Mouse (Mus musculus) macrophage (primary cell): ENCODE data around the gene Stk33. TPM values are rescaled to one million over a fixed set of nuclear protein-coding genes. Genes with fewer than 3 reads are reported as not detected.
"Not testable (repeated sequence)": the region's sequence is repeated elsewhere in the genome, so short reads cannot be mapped to it uniquely, and the experiment has no call there.

Source experiments
- H3K27ac ChIP-seq: fragments of 350-480 bp; formaldehyde crosslinking; 2 replicates; pipeline ENCODE4 v1.9.0; 2021
- H3K36me3 ChIP-seq: fragments of 350-480 bp; formaldehyde crosslinking; 2 replicates; pipeline ENCODE4 v1.9.0; 2021; ENCODE audit errors: inconsistent target
- H3K4me3 ChIP-seq: fragments of 350-480 bp; formaldehyde crosslinking; 2 replicates; pipeline ENCODE4 v1.9.0; 2021; ENCODE audit errors: inconsistent target
- H3K79me2 ChIP-seq: fragments of 350-480 bp; formaldehyde crosslinking; 2 replicates; pipeline ENCODE4 v1.9.0; 2021; ENCODE audit errors: inconsistent target
- WGBS: methylation state at CpG from one replicate; pipeline ENCODE4 v1.1.7; 2026; ENCODE audit warnings: inconsistent platforms; ENCODE audit not compliant: missing documents; 5-methylcytosine and 5-hydroxymethylcytosine counted together
- polyA plus RNA-seq: library from polyadenylated mRNA; stranded (reverse); fragments of 250-400 nt; gene quantifications from 3 replicates; pipeline ENCODE4 v1.2.4, GENCODE M21; 2018; ENCODE audit warnings: inconsistent platforms

The Stk33 gene
- polyA plus RNA-seq, 1 experiment from 2014 or later: not detected

DNA sequence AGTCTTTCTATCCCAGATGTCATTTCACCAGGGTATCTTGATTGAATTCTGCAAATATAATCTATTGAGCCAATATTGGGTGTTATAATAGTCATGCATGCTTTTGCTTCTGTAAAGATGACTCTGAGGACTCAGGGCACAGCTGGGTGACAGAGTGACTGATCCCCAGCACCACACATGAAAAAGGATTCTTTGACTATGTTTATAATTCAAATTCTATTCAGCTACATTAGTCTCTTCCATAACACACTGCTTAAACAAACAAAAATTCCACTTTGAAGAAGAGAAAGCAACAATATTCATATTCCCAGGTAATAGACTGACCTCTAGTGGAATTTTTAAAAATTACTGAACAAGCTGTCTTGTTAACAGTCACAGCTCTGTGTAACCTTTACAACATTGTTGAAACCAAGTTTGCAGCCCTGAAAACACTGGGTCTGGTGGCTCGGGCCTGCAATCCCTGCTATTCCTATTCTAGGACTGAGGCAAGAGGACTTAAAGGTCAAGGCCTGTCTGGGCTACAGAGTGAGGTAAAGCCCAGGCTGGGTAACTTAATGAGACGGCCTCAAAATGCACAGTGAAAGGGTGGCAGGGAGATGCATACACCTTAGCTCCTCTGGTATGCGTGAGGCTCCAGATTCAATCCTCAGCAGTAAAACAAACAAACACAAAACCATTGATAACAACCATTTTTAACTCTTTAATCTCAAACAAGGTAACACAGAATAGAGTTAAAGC lies 14.3 kb downstream of the Stk33 start:
- WGBS: 33% methylated on average over 2 of the region's 3 CpGs
- no peaks in the 10 kb centered on the region for H3K36me3 ChIP-seq
- no peak overlapping the region for H3K4me3 ChIP-seq
- H3K79me2 ChIP-seq: no peaks in the 10 kb centered on the region
- no peak overlapping the region for H3K27ac ChIP-seq

DNA sequence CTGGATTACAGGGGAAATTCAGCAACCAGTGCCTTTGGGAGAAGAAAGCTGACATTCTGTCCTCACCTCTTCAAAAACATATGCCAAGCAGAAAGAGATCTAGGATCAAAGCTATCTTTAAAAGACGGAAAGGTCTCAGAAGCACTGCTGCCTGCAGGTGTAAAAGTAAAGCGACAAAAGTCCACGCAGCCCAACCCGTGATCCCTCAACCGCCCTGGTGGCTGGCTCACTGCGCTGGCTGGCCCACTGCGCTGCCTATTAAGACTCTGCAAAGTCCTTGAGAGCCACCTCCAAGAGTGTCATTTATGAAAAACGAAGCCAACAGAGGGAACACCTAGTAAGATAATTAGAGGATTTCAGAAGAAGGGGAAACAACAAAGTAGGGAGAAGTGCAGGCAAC lies 16.1 kb downstream of the Stk33 start:
- no peak overlapping the region for H3K27ac ChIP-seq
- no peaks in the 10 kb centered on the region for H3K79me2 ChIP-seq
- 83% methylated on average over 8 of the region's 8 CpGs for WGBS
- no peak overlapping the region for H3K4me3 ChIP-seq
- H3K36me3 ChIP-seq: no peaks in the 10 kb centered on the region

- Histone ChIP-seq H3K36me3 (no peaks in the 10 kb centered on the region), H3K4me3 (no peak overlapping the region), H3K79me2 (no peaks in the 10 kb centered on the region), H3K27ac (no peak overlapping the region)
- 84% methylated on average over 7 of the region's 7 CpGs for WGBS
Measured at GRCm38 (mm10) chr7:109405491-109405890, 33.4 kb downstream of the Stk33 start.

- Histone ChIP-seq H3K79me2 (no peaks in the 10 kb centered on the region), H3K4me3 (no peak overlapping the region), H3K36me3 (no peaks in the 10 kb centered on the region), H3K27ac (no peak overlapping the region)
- WGBS: 67% methylated on average over 3 of the region's 3 CpGs
Measured at GRCm38 (mm10) chr7:109399299-109399698, 39.6 kb downstream of the Stk33 start.

DNA sequence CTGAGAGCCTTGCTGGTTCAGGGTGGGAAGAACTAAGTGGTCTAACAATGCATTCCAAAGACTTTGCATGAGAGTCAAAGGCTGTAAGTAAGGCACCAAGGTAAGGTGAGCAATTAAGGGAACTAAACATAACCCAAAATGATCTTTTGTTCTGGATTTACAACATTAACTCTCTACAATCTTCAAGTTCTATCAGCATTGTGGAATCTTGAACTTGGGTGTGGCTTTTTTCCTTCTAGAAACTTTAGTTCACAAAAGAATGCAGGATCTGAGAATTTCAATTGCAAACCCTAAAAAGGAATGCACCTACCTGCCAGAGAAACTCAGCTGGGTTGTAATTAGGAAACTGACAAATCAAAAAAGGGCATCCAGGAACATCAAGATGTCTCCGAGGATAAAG lies 57.8 kb downstream of the Stk33 start:
- 57% methylated on average over 1 of the region's 1 CpGs for WGBS
- H3K4me3 ChIP-seq: no peak overlapping the region
- no peaks in the 10 kb centered on the region for H3K79me2 ChIP-seq
- H3K36me3 ChIP-seq: no peaks in the 10 kb centered on the region
- no peak overlapping the region for H3K27ac ChIP-seq

DNA sequence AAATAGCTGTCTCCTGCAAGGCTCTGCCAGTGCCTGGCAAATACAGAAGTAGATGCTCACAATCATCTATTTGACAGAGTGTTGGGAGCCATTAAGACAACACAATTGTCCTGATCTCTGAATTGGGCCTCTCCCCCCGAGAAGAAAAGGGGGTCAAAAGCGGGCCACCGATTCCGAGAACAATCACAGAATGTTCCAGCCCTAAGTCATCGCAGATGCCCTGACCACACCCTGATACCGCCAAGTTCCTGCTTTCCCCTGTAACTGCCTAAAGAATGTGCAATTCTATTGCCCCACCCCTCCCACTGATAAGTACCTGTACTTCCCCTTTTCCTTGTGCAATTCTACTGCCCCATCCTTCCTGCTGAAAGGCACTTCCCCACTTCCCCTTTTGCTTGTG lies 65.3 kb downstream of the Stk33 start:
- H3K79me2 ChIP-seq, H3K27ac ChIP-seq, H3K36me3 ChIP-seq, H3K4me3 ChIP-seq: not testable (repeated sequence)
- WGBS: 100% methylated on average over 6 of the region's 6 CpGs

- Histone ChIP-seq H3K79me2 (no peaks in the 10 kb centered on the region), H3K4me3 (no peak overlapping the region), H3K27ac (no peak overlapping the region), H3K36me3 (no peaks in the 10 kb centered on the region)
- 89% methylated on average over 5 of the region's 5 CpGs for WGBS
Measured at GRCm38 (mm10) chr7:109358435-109359187, 80.3 kb downstream of the Stk33 start.

DNA sequence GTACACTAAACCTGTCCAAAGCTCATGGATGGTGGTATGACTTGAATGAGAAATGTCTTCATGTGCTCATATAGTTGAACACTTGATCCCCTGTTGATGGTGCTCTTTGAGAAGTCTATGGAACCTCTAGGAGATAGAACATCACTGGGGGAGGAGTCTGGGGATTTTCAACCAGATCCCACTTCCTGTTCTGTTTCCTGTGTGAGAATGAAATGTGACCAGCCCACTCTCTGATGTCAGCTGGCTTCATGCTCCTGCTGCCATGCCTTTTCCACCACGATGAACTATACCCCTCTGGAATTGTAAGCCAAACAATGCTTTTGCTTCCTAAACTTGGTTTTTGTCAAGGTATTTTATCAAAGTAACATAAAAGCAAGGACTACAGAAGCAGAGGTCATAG lies 81.0 kb downstream of the Stk33 start:
- no peak overlapping the region for H3K4me3 ChIP-seq
- H3K27ac ChIP-seq: no peak overlapping the region
- WGBS: 36% methylated on average over 1 of the region's 1 CpGs
- no peaks in the 10 kb centered on the region for H3K36me3 ChIP-seq
- no peaks in the 10 kb centered on the region for H3K79me2 ChIP-seq

- Histone ChIP-seq H3K79me2 (no peaks in the 10 kb centered on the region), H3K4me3 (no peak overlapping the region), H3K27ac (no peak overlapping the region), H3K36me3 (no peaks in the 10 kb centered on the region)
- 92% methylated on average over 3 of the region's 3 CpGs for whole genome bisulfite sequencing
Measured at GRCm38 (mm10) chr7:109347241-109347640, 91.6 kb downstream of the Stk33 start.

- H3K79me2 ChIP-seq: no peaks in the 10 kb centered on the region
- H3K27ac ChIP-seq: no peak overlapping the region
- no peaks in the 10 kb centered on the region for H3K36me3 ChIP-seq
- WGBS: 88% methylated on average over 8 of the region's 8 CpGs
- H3K4me3 ChIP-seq: no peak overlapping the region
Measured at GRCm38 (mm10) chr7:109331722-109332121, 107.2 kb downstream of the Stk33 start.

DNA sequence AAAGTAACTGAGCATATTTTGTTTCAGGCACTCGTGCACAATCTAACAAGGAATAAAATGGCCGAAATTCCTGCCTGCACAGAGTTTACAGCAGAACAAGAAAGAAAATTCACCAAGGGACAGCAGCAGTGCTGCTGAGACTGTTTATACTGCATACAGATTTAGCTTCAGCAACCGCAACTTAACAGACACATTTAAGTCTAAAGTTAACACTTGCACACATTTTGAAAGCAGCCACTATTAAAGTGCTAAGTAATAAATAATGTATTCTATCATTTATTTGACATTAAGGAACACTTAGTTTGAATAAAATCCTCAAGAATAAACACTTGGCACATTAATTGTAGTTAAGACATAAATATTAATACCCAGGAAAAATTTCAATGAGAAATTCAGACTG lies 110.1 kb downstream of the Stk33 start:
- Histone ChIP-seq H3K36me3 (no peaks in the 10 kb centered on the region), H3K4me3 (no peak overlapping the region), H3K27ac (no peak overlapping the region), H3K79me2 (no peaks in the 10 kb centered on the region)
- WGBS: 85% methylated on average over 3 of the region's 3 CpGs

GRCm38 (mm10) chr7:109326813-109327212 lies 112.1 kb downstream of the Stk33 start:
- Histone ChIP-seq H3K36me3 (no peaks in the 10 kb centered on the region), H3K27ac (no peak overlapping the region), H3K79me2 (no peaks in the 10 kb centered on the region), H3K4me3 (no peak overlapping the region)
- 80% methylated on average over 4 of the region's 4 CpGs for WGBS

DNA sequence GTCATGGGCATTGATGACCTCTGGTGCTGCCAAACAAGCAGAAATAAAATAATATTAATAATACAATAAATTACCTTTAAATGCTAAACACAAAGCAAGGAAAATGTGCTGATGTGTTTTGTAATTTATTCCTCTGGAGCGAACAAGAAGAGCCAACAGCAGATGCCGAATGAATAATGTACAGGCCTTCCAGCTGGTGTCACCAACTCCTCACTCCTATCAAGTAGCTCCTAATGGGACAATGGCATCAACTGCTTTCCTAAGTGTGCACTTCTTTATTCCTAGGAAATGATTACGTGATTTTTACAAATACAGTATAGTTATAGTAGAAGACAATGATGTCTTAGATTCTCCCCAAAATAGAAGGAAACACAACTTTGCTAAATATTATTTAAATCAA lies 113.2 kb downstream of the Stk33 start:
- H3K4me3 ChIP-seq: no peak overlapping the region
- no peak overlapping the region for H3K27ac ChIP-seq
- 89% methylated on average over 3 of the region's 3 CpGs for WGBS
- H3K79me2 ChIP-seq: no peaks in the 10 kb centered on the region
- H3K36me3 ChIP-seq: no peaks in the 10 kb centered on the region

GRCm38 (mm10) chr7:109325169-109325568 lies 113.7 kb downstream of the Stk33 start:
- H3K79me2 ChIP-seq: no peaks in the 10 kb centered on the region
- no peak overlapping the region for H3K27ac ChIP-seq
- no peak overlapping the region for H3K4me3 ChIP-seq
- H3K36me3 ChIP-seq: no peaks in the 10 kb centered on the region
- whole genome bisulfite sequencing: 85% methylated on average over 9 of the region's 9 CpGs

- no peak overlapping the region for H3K27ac ChIP-seq
- no peaks in the 10 kb centered on the region for H3K36me3 ChIP-seq
- 94% methylated on average over 2 of the region's 2 CpGs for WGBS
- no peak overlapping the region for H3K4me3 ChIP-seq
- no peaks in the 10 kb centered on the region for H3K79me2 ChIP-seq
Measured at GRCm38 (mm10) chr7:109309506-109309905, 129.4 kb downstream of the Stk33 start.
